Mouse (Mus musculus): ENCODE results near the gene Otulin. TPM values are rescaled to one million over a fixed set of nuclear protein-coding genes. Genes with fewer than 3 reads are reported as not detected.

The Otulin gene
- polyA plus RNA-seq, 1 experiment = 53.1 TPM

DNA sequence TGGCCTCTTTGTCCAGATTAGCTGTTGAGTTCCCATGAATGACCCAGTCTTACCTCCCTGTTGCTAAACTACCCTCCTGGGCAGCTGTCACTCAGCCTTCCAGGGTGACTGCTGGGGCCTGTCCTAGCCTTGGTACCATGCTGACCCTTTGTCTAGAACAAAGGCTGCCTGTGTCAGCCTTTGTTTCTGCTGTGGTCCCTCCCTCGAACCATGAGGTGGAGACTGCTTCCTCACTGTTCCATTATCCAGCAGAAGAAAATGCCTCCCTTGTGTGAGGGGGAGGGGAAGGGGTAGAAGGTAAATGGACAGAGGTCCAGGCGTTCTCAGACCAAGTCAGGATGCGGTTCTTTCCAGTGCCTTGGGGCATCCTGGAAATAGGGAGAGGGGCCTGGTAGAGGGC is 48.9 kb downstream of the Otulin start:
- Histone ChIP-seq H3K27me3 (ENCODE audit: control insufficient read depth, insufficient read depth, low read length) (no peaks in the 10 kb centered on the region), H3K36me3 (ENCODE audit: control insufficient read depth, insufficient read depth, low read length) (peaks cover 1% of the 10 kb centered on the region; the same call in 1 of the 2 replicates), H3K4me3 (ENCODE audit: extremely low read depth, insufficient read depth, insufficient read length) (no peak overlapping the region), H3K27ac (ENCODE audit: insufficient read depth, low read length) (no peak overlapping the region), H3K4me1 (ENCODE audit: control insufficient read depth, insufficient read depth, insufficient read length) (peaks cover 14% of the 10 kb centered on the region; the same call in 1 of the 2 replicates)
- no peak for TF ChIP-seq POLR2A (IDR thresholded peaks at IDR 0.05; ENCODE audit: low read depth, low read length)
- no peak for TF ChIP-seq CTCF (IDR thresholded peaks at IDR 0.05; ENCODE audit: extremely low read depth, insufficient read depth, insufficient read length, insufficient replicate concordance)
- 90% methylated on average over 3 of the region's 3 CpGs for WGBS
- DNase-seq (ENCODE audit: low read depth in 1 of 2, low spot score in 2 of 2) = no peak

DNA sequence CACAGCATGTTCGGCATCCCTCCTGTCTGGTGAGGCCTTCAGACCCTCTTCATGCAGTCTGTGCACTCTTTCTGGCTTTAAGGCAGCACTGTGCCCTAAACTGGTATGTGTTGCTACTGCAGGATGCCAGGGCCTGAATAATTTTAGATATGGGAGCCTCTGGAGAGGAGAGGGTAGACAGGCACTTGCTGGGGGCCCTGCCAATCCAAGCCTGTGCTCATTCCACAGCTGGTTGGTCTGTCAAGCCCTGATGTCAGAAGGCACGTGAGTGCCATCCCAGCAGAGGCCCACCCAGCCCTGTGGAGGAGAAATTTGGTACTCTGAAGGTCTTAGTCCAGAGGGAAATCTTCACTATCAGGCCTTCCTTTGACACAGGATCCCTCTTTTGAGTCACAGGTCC is 49.7 kb downstream of the Otulin start:
- Histone ChIP-seq H3K4me1 (ENCODE audit: control insufficient read depth, insufficient read depth, insufficient read length) (peaks cover 11% of the 10 kb centered on the region; the same call in 1 of the 2 replicates), H3K4me3 (ENCODE audit: extremely low read depth, insufficient read depth, insufficient read length) (no peak overlapping the region), H3K36me3 (ENCODE audit: control insufficient read depth, insufficient read depth, low read length) (peaks cover 1% of the 10 kb centered on the region; the same call in 1 of the 2 replicates), H3K27me3 (ENCODE audit: control insufficient read depth, insufficient read depth, low read length) (no peaks in the 10 kb centered on the region), H3K27ac (ENCODE audit: insufficient read depth, low read length) (no peak overlapping the region)
- DNase-seq (ENCODE audit: low read depth in 1 of 2, low spot score in 2 of 2) = no peak
- TF ChIP-seq CTCF (IDR thresholded peaks at IDR 0.05; ENCODE audit: extremely low read depth, insufficient read depth, insufficient read length, insufficient replicate concordance) (no peak), POLR2A (IDR thresholded peaks at IDR 0.05; ENCODE audit: low read depth, low read length) (no peak)
- 90% methylated on average over 2 of the region's 2 CpGs for WGBS

DNA sequence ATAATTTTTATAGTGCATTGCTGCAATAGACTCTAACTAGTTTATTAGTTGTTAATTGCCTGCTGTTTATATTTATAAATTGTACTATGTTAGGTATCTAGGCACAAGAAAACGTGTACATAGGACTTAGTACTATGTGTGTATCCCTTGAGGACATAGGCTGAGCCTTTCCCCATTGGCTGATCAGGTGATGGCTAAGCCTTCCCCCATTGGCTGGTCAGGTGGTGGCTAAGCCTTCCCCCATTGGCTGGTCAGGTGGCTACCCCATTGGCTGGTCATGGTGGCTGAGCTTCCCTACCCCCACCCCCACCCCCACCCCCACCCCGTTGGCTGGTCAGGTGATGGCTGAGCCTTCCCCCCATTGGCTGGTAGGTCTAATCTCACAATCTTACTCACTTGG is 50.6 kb downstream of the Otulin start:
- TF ChIP-seq POLR2A (IDR thresholded peaks at IDR 0.05; ENCODE audit: low read depth, low read length) = no peak
- no peak for TF ChIP-seq CTCF (IDR thresholded peaks at IDR 0.05; ENCODE audit: extremely low read depth, insufficient read depth, insufficient read length, insufficient replicate concordance)
- DNase-seq (ENCODE audit: low read depth in 1 of 2, low spot score in 2 of 2) = no peak
- no peaks in the 10 kb centered on the region for H3K27me3 ChIP-seq (ENCODE audit: control insufficient read depth, insufficient read depth, low read length)
- H3K27ac ChIP-seq (ENCODE audit: insufficient read depth, low read length) = no peak overlapping the region
- 72% methylated on average over 2 of the region's 2 CpGs for WGBS
- H3K36me3 ChIP-seq (ENCODE audit: control insufficient read depth, insufficient read depth, low read length) = peaks cover 1% of the 10 kb centered on the region; the same call in 1 of the 2 replicates
- peaks cover 11% of the 10 kb centered on the region; the same call in 1 of the 2 replicates for H3K4me1 ChIP-seq (ENCODE audit: control insufficient read depth, insufficient read depth, insufficient read length)
- no peak overlapping the region for H3K4me3 ChIP-seq (ENCODE audit: extremely low read depth, insufficient read depth, insufficient read length)

DNA sequence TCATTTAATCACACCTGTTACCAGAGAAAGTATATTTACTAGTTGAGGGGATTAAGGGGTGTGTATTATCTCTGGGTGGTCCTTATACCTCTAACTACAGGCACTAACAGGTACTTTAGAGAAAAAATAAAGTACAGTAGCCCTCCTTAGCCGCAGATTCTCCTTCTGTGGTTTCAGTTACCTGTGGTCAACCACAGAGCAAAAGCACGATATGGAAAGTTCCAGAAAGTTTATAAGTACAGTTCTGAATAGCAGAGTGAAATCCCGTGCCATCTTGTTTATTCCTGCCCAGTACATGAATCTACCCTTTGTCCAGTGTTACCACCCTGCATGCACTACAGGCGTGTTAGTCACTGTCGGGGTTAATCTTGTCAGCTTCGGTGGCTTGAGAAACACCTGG is 51.6 kb downstream of the Otulin start:
- Histone ChIP-seq H3K4me3 (ENCODE audit: extremely low read depth, insufficient read depth, insufficient read length) (no peak overlapping the region), H3K27ac (ENCODE audit: insufficient read depth, low read length) (no peak overlapping the region), H3K36me3 (ENCODE audit: control insufficient read depth, insufficient read depth, low read length) (peaks cover 1% of the 10 kb centered on the region; the same call in 1 of the 2 replicates), H3K4me1 (ENCODE audit: control insufficient read depth, insufficient read depth, insufficient read length) (peaks cover 11% of the 10 kb centered on the region; the same call in 1 of the 2 replicates), H3K27me3 (ENCODE audit: control insufficient read depth, insufficient read depth, low read length) (no peaks in the 10 kb centered on the region)
- WGBS = 53% methylated on average over 6 of the region's 6 CpGs
- DNase-seq (ENCODE audit: low read depth in 1 of 2, low spot score in 2 of 2) = no peak
- TF ChIP-seq POLR2A (IDR thresholded peaks at IDR 0.05; ENCODE audit: low read depth, low read length) = no peak
- no peak for TF ChIP-seq CTCF (IDR thresholded peaks at IDR 0.05; ENCODE audit: extremely low read depth, insufficient read depth, insufficient read length, insufficient replicate concordance)

DNA sequence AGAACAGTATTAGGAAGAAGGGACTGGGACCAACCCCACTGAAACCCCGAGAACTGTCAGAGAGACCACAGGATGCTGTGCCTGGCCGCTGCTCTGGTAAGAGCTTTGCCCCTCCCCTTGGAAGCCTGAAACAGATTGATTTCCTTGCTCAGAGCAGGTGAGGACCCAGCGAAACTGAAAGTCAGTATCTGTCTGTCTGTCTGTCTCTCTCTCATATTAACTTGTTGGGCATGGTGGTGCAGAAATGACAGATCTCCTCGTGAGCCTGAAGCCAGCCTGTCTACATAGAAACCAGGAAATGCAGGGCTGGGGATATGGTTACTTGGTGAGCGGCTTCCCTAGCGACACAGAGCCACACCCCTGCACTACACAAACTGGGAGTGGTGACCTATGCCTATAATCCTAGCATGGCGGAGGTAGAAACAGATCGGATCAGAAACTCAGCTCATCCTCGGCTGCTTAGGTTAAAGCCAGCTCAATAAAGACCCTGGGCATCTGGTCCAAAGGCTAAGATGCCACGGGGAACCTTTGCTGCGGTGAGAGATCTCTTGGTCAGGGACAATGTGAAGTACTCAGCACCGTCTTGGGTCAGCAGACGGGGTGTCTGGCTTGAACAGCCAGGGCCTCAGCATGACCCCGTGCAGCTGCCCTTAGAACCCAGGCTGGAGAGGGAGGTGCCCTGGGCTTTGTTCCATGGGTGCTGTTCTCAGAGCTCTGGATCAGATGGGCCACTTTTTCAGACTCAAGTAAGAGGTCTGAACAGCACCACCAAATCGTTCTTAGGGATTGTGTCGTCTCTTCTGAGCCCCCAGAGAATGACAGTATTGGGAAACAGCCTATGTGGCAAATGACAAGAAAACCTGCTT is 52.3 kb downstream of the Otulin start:
- TF ChIP-seq CTCF (IDR thresholded peaks at IDR 0.05; ENCODE audit: extremely low read depth, insufficient read depth, insufficient read length, insufficient replicate concordance) (no peak), POLR2A (IDR thresholded peaks at IDR 0.05; ENCODE audit: low read depth, low read length) (no peak)
- Histone ChIP-seq H3K27me3 (ENCODE audit: control insufficient read depth, insufficient read depth, low read length) (no peaks in the 10 kb centered on the region), H3K4me1 (ENCODE audit: control insufficient read depth, insufficient read depth, insufficient read length) (peaks cover 11% of the 10 kb centered on the region; the same call in 1 of the 2 replicates), H3K36me3 (ENCODE audit: control insufficient read depth, insufficient read depth, low read length) (peaks cover 1% of the 10 kb centered on the region; the same call in 1 of the 2 replicates), H3K27ac (ENCODE audit: insufficient read depth, low read length) (no peak overlapping the region), H3K4me3 (ENCODE audit: extremely low read depth, insufficient read depth, insufficient read length) (no peak overlapping the region)
- DNase-seq (ENCODE audit: low read depth in 1 of 2, low spot score in 2 of 2) = no peak
- 74% methylated on average over 16 of the region's 16 CpGs for WGBS

DNA sequence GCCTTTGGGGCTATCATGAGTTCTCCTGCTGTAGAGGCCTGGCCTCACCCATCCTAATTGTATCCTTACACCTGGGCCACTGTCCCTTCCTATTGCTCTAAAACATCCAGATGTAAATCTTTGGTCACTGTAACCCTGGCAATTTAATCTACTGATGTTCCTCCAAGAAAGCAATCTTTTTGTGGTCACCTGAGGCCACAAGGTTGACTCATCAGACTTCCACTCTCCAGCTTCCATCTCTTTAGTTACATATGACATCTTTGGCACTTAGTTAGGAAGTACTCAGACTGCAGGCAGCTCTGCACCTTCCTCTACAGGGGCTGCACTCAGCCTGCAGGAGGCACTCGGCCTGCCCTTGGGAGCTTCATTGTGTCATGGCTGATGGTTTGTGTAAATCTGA is 53.6 kb downstream of the Otulin start:
- Histone ChIP-seq H3K4me1 (ENCODE audit: control insufficient read depth, insufficient read depth, insufficient read length) (peaks cover 11% of the 10 kb centered on the region; the same call in 1 of the 2 replicates), H3K27ac (ENCODE audit: insufficient read depth, low read length) (no peak overlapping the region), H3K27me3 (ENCODE audit: control insufficient read depth, insufficient read depth, low read length) (no peaks in the 10 kb centered on the region), H3K36me3 (ENCODE audit: control insufficient read depth, insufficient read depth, low read length) (no peaks in the 10 kb centered on the region), H3K4me3 (ENCODE audit: extremely low read depth, insufficient read depth, insufficient read length) (no peak overlapping the region)
- no peak for DNase-seq (ENCODE audit: low read depth in 1 of 2, low spot score in 2 of 2)
- WGBS = 91% methylated on average over 1 of the region's 1 CpGs
- TF ChIP-seq POLR2A (IDR thresholded peaks at IDR 0.05; ENCODE audit: low read depth, low read length) (no peak), CTCF (IDR thresholded peaks at IDR 0.05; ENCODE audit: extremely low read depth, insufficient read depth, insufficient read length, insufficient replicate concordance) (no peak)

DNA sequence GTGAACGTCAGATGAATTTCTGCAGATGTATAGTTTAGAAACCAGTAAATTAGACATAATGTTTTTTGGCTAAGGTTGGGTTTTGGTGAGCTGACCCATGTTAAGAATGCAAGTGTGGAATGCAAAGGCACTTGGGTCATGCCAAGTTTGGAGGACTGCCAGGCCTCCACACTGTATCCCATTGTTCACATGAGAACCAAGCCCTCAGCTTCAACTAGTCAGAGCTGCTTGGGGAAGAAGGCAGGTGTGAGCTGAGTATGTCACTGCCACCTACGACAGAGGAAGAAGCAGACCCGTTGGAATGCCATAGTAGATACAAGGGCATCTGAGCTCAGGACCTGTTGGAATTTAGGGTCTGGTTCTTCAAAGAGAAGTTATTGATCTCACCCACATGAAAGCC is 54.6 kb downstream of the Otulin start:
- Histone ChIP-seq H3K36me3 (ENCODE audit: control insufficient read depth, insufficient read depth, low read length) (no peaks in the 10 kb centered on the region), H3K27ac (ENCODE audit: insufficient read depth, low read length) (no peak overlapping the region)
- 97% methylated on average over 3 of the region's 3 CpGs for WGBS

More for the DNA sequence above, 54.6 kb downstream of the Otulin start:
- Histone ChIP-seq H3K4me1 (ENCODE audit: control insufficient read depth, insufficient read depth, insufficient read length) (peaks cover 11% of the 10 kb centered on the region; the same call in 1 of the 2 replicates), H3K27me3 (ENCODE audit: control insufficient read depth, insufficient read depth, low read length) (no peaks in the 10 kb centered on the region), H3K4me3 (ENCODE audit: extremely low read depth, insufficient read depth, insufficient read length) (no peak overlapping the region)
- TF ChIP-seq POLR2A (IDR thresholded peaks at IDR 0.05; ENCODE audit: low read depth, low read length) (no peak), CTCF (IDR thresholded peaks at IDR 0.05; ENCODE audit: extremely low read depth, insufficient read depth, insufficient read length, insufficient replicate concordance) (no peak)
- DNase-seq (ENCODE audit: low read depth in 1 of 2, low spot score in 2 of 2) = no peak
